ENCODE assay signal across 8 mouse cellular contexts in genomic region chr10:11281498-11282305, GRCm38 (mm10). TPM values are rescaled to one million over a fixed set of nuclear protein-coding genes. Genes with fewer than 3 reads are reported as not detected.
A peak's percentile ranks its signal among the peaks of the same experiment; 100 is the strongest.
DNase-seq lines count a peak whose midpoint lies in the region; ATAC-seq lines count a peak whose summit lies in the region.

No protein-coding gene starts in this region.

- H3K27me3 ChIP-seq in forebrain, embryonic 16.5 days (replicated peaks; ENCODE audit: control insufficient read depth, insufficient read depth, low read length): no peaks in the 10 kb centered on the region
- H3K27me3 ChIP-seq in intestine, embryonic 15.5 days (replicated peaks): no peaks in the 10 kb centered on the region
- H3K27me3 ChIP-seq in liver, embryonic 12.5 days (replicated peaks): no peaks in the 10 kb centered on the region
- no peaks in the 10 kb centered on the region for H3K27me3 ChIP-seq in neural tube, embryonic 11.5 days (ENCODE audit: control insufficient read depth, insufficient read depth, low read length)

- H3K36me3 ChIP-seq in forebrain, embryonic 16.5 days (ENCODE audit: control insufficient read depth, insufficient read depth): no peaks in the 10 kb centered on the region
- H3K36me3 ChIP-seq in intestine, embryonic 15.5 days: no peaks in the 10 kb centered on the region
- peaks cover 7% of the 10 kb centered on the region for H3K36me3 ChIP-seq in liver, embryonic 12.5 days
- H3K36me3 ChIP-seq in neural tube, embryonic 11.5 days (ENCODE audit: control insufficient read depth, insufficient read depth, low read length): no peaks in the 10 kb centered on the region

- ATAC-seq in forebrain, embryonic 16.5 days: peak; percentile 21
- ATAC-seq in intestine, embryonic 15.5 days: peak; percentile 74
- ATAC-seq in liver, embryonic 12.5 days: peak; percentile 41; the same call in 1 of the 2 replicates
- peak; percentile 70 for ATAC-seq in neural tube, embryonic 11.5 days (ENCODE audit: insufficient read depth, low FRiP score, low TSS enrichment)

- under 1% methylated on average over 47 of the region's 68 CpGs for WGBS in forebrain, embryonic 16.5 days
- WGBS in intestine, embryonic 15.5 days: under 1% methylated on average over 54 of the region's 68 CpGs
- WGBS in liver, embryonic 12.5 days (ENCODE audit: insufficient replicate concordance): under 1% methylated on average over 45 of the region's 68 CpGs
- WGBS in neural tube, embryonic 11.5 days: 0% methylated on average over 41 of the region's 68 CpGs

- peak overlapping the region; percentile 97 for H3K27ac ChIP-seq in forebrain, embryonic 16.5 days (ENCODE audit: low read length)
- H3K27ac ChIP-seq in intestine, embryonic 15.5 days: peak overlapping the region; percentile 99
- H3K27ac ChIP-seq in liver, embryonic 12.5 days: peak overlapping the region; percentile 97
- peak overlapping the region; percentile 97 for H3K27ac ChIP-seq in neural tube, embryonic 11.5 days (ENCODE audit: low read depth, low read length)

- H3K4me3 ChIP-seq in forebrain, embryonic 16.5 days (replicated peaks; ENCODE audit: low read length): peak overlapping the region; percentile 84
- H3K4me3 ChIP-seq in intestine, embryonic 15.5 days (replicated peaks): peak overlapping the region; percentile 97
- peak overlapping the region; percentile 99 for H3K4me3 ChIP-seq in liver, embryonic 12.5 days
- H3K4me3 ChIP-seq in neural tube, embryonic 11.5 days (ENCODE audit: low read depth, low read length): peak overlapping the region; percentile 93

- H3K9me3 ChIP-seq in forebrain, embryonic 16.5 days (ENCODE audit: control insufficient read depth, low read length): no peaks in the 10 kb centered on the region
- H3K9me3 ChIP-seq in intestine, embryonic 15.5 days: no peaks in the 10 kb centered on the region
- H3K9me3 ChIP-seq in liver, embryonic 12.5 days (replicated peaks): no peaks in the 10 kb centered on the region
- no peaks in the 10 kb centered on the region for H3K9me3 ChIP-seq in neural tube, embryonic 11.5 days (ENCODE audit: control insufficient read depth, low read length)

- peaks cover 3% of the 10 kb centered on the region for H3K4me1 ChIP-seq in forebrain, embryonic 16.5 days (replicated peaks; ENCODE audit: control insufficient read depth, insufficient read depth, low read length)
- no peaks in the 10 kb centered on the region for H3K4me1 ChIP-seq in intestine, embryonic 15.5 days (replicated peaks)
- peaks cover 30% of the 10 kb centered on the region for H3K4me1 ChIP-seq in liver, embryonic 12.5 days
- 0 out of 2 replicates have a peak, but pooled peaks cover 3% of the 10 kb centered on the region for H3K4me1 ChIP-seq in neural tube, embryonic 11.5 days (ENCODE audit: control insufficient read depth, insufficient read depth, low read length)

- intact Hi-C loops in heart, postnatal 25 days (cut with DNase I): loop anchor here (2.0 to 5.0 kb wide), 3 partner anchors 61 to 129 kb away; partner anchors contain the start of gene Epm2a

- H3K9ac ChIP-seq in forebrain, embryonic 16.5 days (replicated peaks; ENCODE audit: low read depth, low read length): peak overlapping the region; percentile 97
- H3K9ac ChIP-seq in intestine, embryonic 15.5 days: peak overlapping the region; percentile 92
- peak overlapping the region; percentile 100 for H3K9ac ChIP-seq in liver, embryonic 12.5 days
- H3K9ac ChIP-seq in neural tube, embryonic 11.5 days (ENCODE audit: low read length): peak overlapping the region; percentile 95

- H3K4me2 ChIP-seq in forebrain, embryonic 16.5 days (ENCODE audit: low read length): peak overlapping the region; percentile 73
- H3K4me2 ChIP-seq in intestine, embryonic 15.5 days (replicated peaks): peak overlapping the region; percentile 96
- H3K4me2 ChIP-seq in liver, embryonic 12.5 days: peak overlapping the region; percentile 95
- peak overlapping the region; percentile 83 for H3K4me2 ChIP-seq in neural tube, embryonic 11.5 days (ENCODE audit: low read depth)

- peak; percentile 97 for DNase-seq in heart, adult 11 months
- no peak for DNase-seq in heart, postnatal 25 days (ENCODE audit: low spot score)
- DNase-seq in cerebellum, adult 11-12 months: peak; percentile 58
- DNase-seq in neural tube, embryonic 11.5 days (ENCODE audit: low spot score): peak; percentile 74
- peak; percentile 17 to 32 for DNase-seq in thymus, postnatal 10 days (ENCODE audit: low spot score in 2 of 2)

RNA-seq across cellular contexts. Expression of gene Fbxo30, which starts 0.6 kb away (rescaled TPM):
- 10 to 100 TPM; 26.7 to 29.8 TPM for total RNA-seq in heart, postnatal 25 days (2021)
- 26.1 and 27.5 TPM in 2 replicates for polyA plus RNA-seq in forebrain, embryonic 16.5 days (2015; fragmentation: Nextera tagmentation; extraction: Ambion mirVana)
- polyA plus RNA-seq in intestine, embryonic 15.5 days (2015; fragmentation: Nextera tagmentation; extraction: Ambion mirVana): 23.2 and 27.7 TPM in 2 replicates
- 48.3 and 49.4 TPM in 2 replicates for polyA plus RNA-seq in liver, embryonic 12.5 days (2016; fragmentation: Nextera tagmentation; extraction: Ambion mirVana)
- 34.6 and 40.6 TPM in 2 replicates for polyA plus RNA-seq in neural tube, embryonic 11.5 days (2014; fragmentation: Nextera tagmentation; extraction: Ambion mirVana)

Comparison
In these comparisons a context has a peak if more than half of its experiments do, and no peak if none do; other contexts are left out.
1. ATAC-seq: peak in every context shown above with its lines; median percentile 74 in intestine, embryonic 15.5 days; 70 in neural tube, embryonic 11.5 days; 41 in liver, embryonic 12.5 days; 21 in forebrain, embryonic 16.5 days.